Mouse (Mus musculus) cerebellum, adult (tissue): ENCODE results near the gene Lama5.

Experiments used
- ATAC-seq: cut with Nextera tagmentation; 2 replicates; pipeline ENCODE4 v1.9.2; 2017; ENCODE audit warnings: mild to moderate bottlenecking, moderate library complexity, mixed read lengths; ENCODE audit not compliant: insufficient number of reproducible peaks, low FRiP score, low TSS enrichment

Gene Lama5

GRCm38 (mm10) chr2:180227262-180228059, 1.8 kb upstream of the Lama5 start:
- ATAC-seq: no peak

GRCm38 (mm10) chr2:180225044-180225761, 456 bp downstream of the Lama5 start:
- ATAC-seq: peak; percentile 28; the same call in 1 of the 2 replicates

GRCm38 (mm10) chr2:180224647-180225043, 1.0 kb downstream of the Lama5 start:
- ATAC-seq: no peak

- ATAC-seq: no peak
These were observed 3.4 kb downstream of the Lama5 start for GRCm38 (mm10) chr2:180222250-180222649.

- no peak for ATAC-seq
These were observed 4.6 kb downstream of the Lama5 start for GRCm38 (mm10) chr2:180221051-180221450.

GRCm38 (mm10) chr2:180220165-180220564, 5.5 kb downstream of the Lama5 start:
- no peak for ATAC-seq

- no peak for ATAC-seq
These were observed 6.3 kb downstream of the Lama5 start for GRCm38 (mm10) chr2:180219145-180219943.

GRCm38 (mm10) chr2:180218677-180219076, 7.0 kb downstream of the Lama5 start:
- no peak for ATAC-seq

GRCm38 (mm10) chr2:180218241-180218640, 7.4 kb downstream of the Lama5 start:
- ATAC-seq: no peak

GRCm38 (mm10) chr2:180217587-180217986, 8.1 kb downstream of the Lama5 start:
- ATAC-seq: no peak

- ATAC-seq: no peak
These were observed 8.7 kb downstream of the Lama5 start for GRCm38 (mm10) chr2:180216921-180217320.

- ATAC-seq: no peak
These were observed 9.7 kb downstream of the Lama5 start for GRCm38 (mm10) chr2:180215951-180216350.

GRCm38 (mm10) chr2:180215011-180215461, 10.6 kb downstream of the Lama5 start:
- ATAC-seq: no peak

GRCm38 (mm10) chr2:180214352-180214978, 11.2 kb downstream of the Lama5 start:
- ATAC-seq: no peak

- no peak for ATAC-seq
These were observed 13.4 kb downstream of the Lama5 start for GRCm38 (mm10) chr2:180212255-180212654.

- ATAC-seq: no peak
These were observed 16.7 kb downstream of the Lama5 start for GRCm38 (mm10) chr2:180208976-180209375.

- no peak for ATAC-seq
These were observed 17.8 kb downstream of the Lama5 start for GRCm38 (mm10) chr2:180207840-180208239.

- no peak for ATAC-seq
These were observed 19.7 kb downstream of the Lama5 start for GRCm38 (mm10) chr2:180205956-180206280.

GRCm38 (mm10) chr2:180205083-180205955, 20.3 kb downstream of the Lama5 start:
- no peak for ATAC-seq
